Mouse (Mus musculus): ENCODE measurements around the gene Gm38655.
"Not testable (repeated sequence)": the region's sequence is repeated elsewhere in the genome, so short reads cannot be mapped to it uniquely, and the experiment has no call there.

Gene Gm38655

GRCm38 (mm10) chr17:25172558-25172957, 2.7 kb downstream of the Gm38655 start:
- DNase-seq (ENCODE audit: low read depth in 2 of 2, low spot score in 2 of 2) = no peak

GRCm38 (mm10) chr17:25169706-25170105, 5.6 kb downstream of the Gm38655 start:
- DNase-seq (ENCODE audit: low read depth in 2 of 2, low spot score in 2 of 2) = no peak

GRCm38 (mm10) chr17:25165970-25166671, 9.2 kb downstream of the Gm38655 start:
- DNase-seq (ENCODE audit: low read depth in 2 of 2, low spot score in 2 of 2) = no peak

- DNase-seq (ENCODE audit: low read depth in 2 of 2, low spot score in 2 of 2) = no peak
These were observed 10.5 kb downstream of the Gm38655 start for GRCm38 (mm10) chr17:25164770-25165169.

- DNase-seq (ENCODE audit: low read depth in 2 of 2, low spot score in 2 of 2) = no peak
These were observed 11.9 kb downstream of the Gm38655 start for GRCm38 (mm10) chr17:25163387-25163786.

- no peak for DNase-seq (ENCODE audit: low read depth in 2 of 2, low spot score in 2 of 2)
These were observed 13.1 kb downstream of the Gm38655 start, which contains the start of gene Ccdc154 for GRCm38 (mm10) chr17:25162161-25162560. Gene Ccdc154, plus strand, starts transcription at chr17:25162461.

- DNase-seq (ENCODE audit: low read depth in 2 of 2, low spot score in 2 of 2) = no peak
These were observed 35.3 kb downstream of the Gm38655 start for GRCm38 (mm10) chr17:25139960-25140359.

GRCm38 (mm10) chr17:25138803-25139202, 36.5 kb downstream of the Gm38655 start:
- no peak for DNase-seq (ENCODE audit: low read depth in 2 of 2, low spot score in 2 of 2)

GRCm38 (mm10) chr17:25135622-25136021, 39.6 kb downstream of the Gm38655 start:
- DNase-seq (ENCODE audit: low read depth in 2 of 2, low spot score in 2 of 2) = no peak

- peak; percentile 70 to 77 for DNase-seq (ENCODE audit: low read depth in 2 of 2, low spot score in 2 of 2)
These were observed 42.0 kb downstream of the Gm38655 start, which contains the start of gene Clcn7 for GRCm38 (mm10) chr17:25133275-25133698. Gene Clcn7, plus strand, starts transcription at chr17:25133391.

- DNase-seq (ENCODE audit: low read depth in 2 of 2, low spot score in 2 of 2) = no peak
These were observed 45.2 kb downstream of the Gm38655 start for GRCm38 (mm10) chr17:25130060-25130459.

- no peak for DNase-seq (ENCODE audit: low read depth in 2 of 2, low spot score in 2 of 2)
These were observed 47.6 kb downstream of the Gm38655 start for GRCm38 (mm10) chr17:25127681-25128080.

GRCm38 (mm10) chr17:25127079-25127478, 48.2 kb downstream of the Gm38655 start:
- no peak for DNase-seq (ENCODE audit: low read depth in 2 of 2, low spot score in 2 of 2)

- not testable (repeated sequence) for DNase-seq (ENCODE audit: low read depth in 2 of 2, low spot score in 2 of 2)
These were observed 49.7 kb downstream of the Gm38655 start for GRCm38 (mm10) chr17:25125442-25126060.

GRCm38 (mm10) chr17:25123979-25124378, 51.3 kb downstream of the Gm38655 start:
- peak; percentile 33 to 58 for DNase-seq (ENCODE audit: low read depth in 2 of 2, low spot score in 2 of 2)
